10 mouse cellular contexts compared by ENCODE assay signal in genomic region chr17:24346831-24347230, GRCm38 (mm10). TPM values are rescaled to one million over a fixed set of nuclear protein-coding genes. Genes with fewer than 3 reads are reported as not detected.
"Had no signal": no experiment of that assay in that cellular context is flagged by ENCODE, and none has a peak within 500 bp of the region (broad histone marks: within the 10 kb centered on the region; RNA-seq: fewer than 3 reads in every experiment).

No protein-coding gene starts in this region.

- ATAC-seq: midbrain, embryonic 13.5 days had no signal

- DNase-seq: kidney, adult 11 months; kidney, postnatal 10 days; left cerebral cortex, postnatal 4 days; lung, adult 18-20 months; right cerebral cortex, postnatal 4 days; spleen, adult 18-20 months had no signal

RNA-seq across cellular contexts. Expression of gene Abca17, which starts 4.0 kb away (rescaled TPM):
- polyA plus RNA-seq: kidney, embryonic 14.5 days; limb, embryonic 13.5 days; stomach, embryonic 14.5 days had no signal
